Mouse (Mus musculus): ENCODE results near the gene Csn1s1. TPM values are rescaled to one million over a fixed set of nuclear protein-coding genes. Genes with fewer than 3 reads are reported as not detected.

The Csn1s1 gene
- polyA plus RNA-seq (2015; fragmentation: Illumina TruSeq; extraction: RNeasy Lipid Tissue Mini Kit (QIAGEN cat#74804); ENCODE audit: insufficient read depth, low replicate concordance), result not detected

DNA sequence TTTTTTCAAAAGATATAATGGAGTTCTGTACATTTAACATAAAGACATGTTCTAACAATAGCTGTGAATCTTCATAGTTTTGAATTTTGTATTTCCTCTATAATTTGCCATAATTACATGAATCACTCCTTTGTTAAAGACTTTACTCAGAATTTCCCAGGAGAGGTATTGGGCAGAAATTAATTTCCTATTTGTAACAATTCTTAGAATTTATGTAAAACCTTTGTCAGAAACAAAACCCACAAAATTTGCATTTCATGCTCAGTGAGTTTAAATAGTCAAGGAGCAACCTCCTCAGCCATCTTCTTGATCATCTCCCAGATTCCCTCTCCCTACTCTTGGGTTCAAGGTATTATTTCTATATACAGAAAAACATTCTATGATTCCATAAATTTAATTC lies at the start of gene Csn1s1:
TSS of gene Csn1s1 (plus strand) at position 301 of the 400 bp plus-strand sequence.

DNA sequence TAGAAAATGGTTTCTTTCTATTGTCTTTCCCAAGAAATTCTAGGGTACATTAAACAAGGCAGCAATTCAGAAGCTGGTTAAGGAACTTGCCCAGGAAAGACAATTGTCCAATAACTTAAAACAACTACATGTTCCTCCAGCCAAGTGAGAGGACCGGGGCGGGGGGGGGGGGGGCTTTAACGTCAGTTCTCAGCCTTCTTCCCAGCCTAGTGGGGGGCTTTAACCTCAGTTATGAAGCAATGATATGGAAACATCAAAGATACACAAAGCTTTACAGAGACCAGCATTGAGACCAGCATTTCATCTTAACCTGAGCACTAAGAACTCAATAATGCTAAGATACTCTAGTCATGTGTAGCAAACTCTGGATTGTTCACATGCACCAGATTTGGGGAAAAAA lies 33.5 kb downstream of the Csn1s1 start, which contains the start of gene Csn2:
TSS of gene Csn2 (minus strand) at position 101 of the 400 bp plus-strand sequence.

Other genes with a start within 250 kb of the Csn1s1 start
- gene Ugt2b38, start 242.0 kb upstream of the Csn1s1 start, polyA plus RNA-seq (2015; fragmentation: Illumina TruSeq; extraction: RNeasy Lipid Tissue Mini Kit (QIAGEN cat#74804); ENCODE audit: insufficient read depth, low replicate concordance), result not detected
- gene Ugt2a2, start 183.9 kb upstream of the Csn1s1 start, polyA plus RNA-seq (2015; fragmentation: Illumina TruSeq; extraction: RNeasy Lipid Tissue Mini Kit (QIAGEN cat#74804); ENCODE audit: insufficient read depth, low replicate concordance), result not detected
- gene Gm43638, start 179.4 kb upstream of the Csn1s1 start, polyA plus RNA-seq (2015; fragmentation: Illumina TruSeq; extraction: RNeasy Lipid Tissue Mini Kit (QIAGEN cat#74804); ENCODE audit: insufficient read depth, low replicate concordance), result not detected
- not detected for gene Ugt2a1, start 175.3 kb upstream of the Csn1s1 start, polyA plus RNA-seq (2015; fragmentation: Illumina TruSeq; extraction: RNeasy Lipid Tissue Mini Kit (QIAGEN cat#74804); ENCODE audit: insufficient read depth, low replicate concordance)
- not detected for gene Sult1b1, start 128.0 kb upstream of the Csn1s1 start, polyA plus RNA-seq (2015; fragmentation: Illumina TruSeq; extraction: RNeasy Lipid Tissue Mini Kit (QIAGEN cat#74804); ENCODE audit: insufficient read depth, low replicate concordance)
- gene Sult1d1, start 97.2 kb upstream of the Csn1s1 start, polyA plus RNA-seq (2015; fragmentation: Illumina TruSeq; extraction: RNeasy Lipid Tissue Mini Kit (QIAGEN cat#74804); ENCODE audit: insufficient read depth, low replicate concordance), result not detected
- 0.77 TPM for gene Sult1e1, start 74.6 kb upstream of the Csn1s1 start, polyA plus RNA-seq (2015; fragmentation: Illumina TruSeq; extraction: RNeasy Lipid Tissue Mini Kit (QIAGEN cat#74804); ENCODE audit: insufficient read depth, low replicate concordance)
- 0.99 TPM for gene Csn2, start 33.4 kb downstream of the Csn1s1 start, polyA plus RNA-seq (2015; fragmentation: Illumina TruSeq; extraction: RNeasy Lipid Tissue Mini Kit (QIAGEN cat#74804); ENCODE audit: insufficient read depth, low replicate concordance)
- not detected for gene Csn1s2a, start 108.4 kb downstream of the Csn1s1 start, polyA plus RNA-seq (2015; fragmentation: Illumina TruSeq; extraction: RNeasy Lipid Tissue Mini Kit (QIAGEN cat#74804); ENCODE audit: insufficient read depth, low replicate concordance)
- gene Csn1s2b, start 141.9 kb downstream of the Csn1s1 start, polyA plus RNA-seq (2015; fragmentation: Illumina TruSeq; extraction: RNeasy Lipid Tissue Mini Kit (QIAGEN cat#74804); ENCODE audit: insufficient read depth, low replicate concordance), result not detected
- gene Prr27, start 159.5 kb downstream of the Csn1s1 start, polyA plus RNA-seq (2015; fragmentation: Illumina TruSeq; extraction: RNeasy Lipid Tissue Mini Kit (QIAGEN cat#74804); ENCODE audit: insufficient read depth, low replicate concordance), result not detected
- not detected for gene Odam, start 218.8 kb downstream of the Csn1s1 start, polyA plus RNA-seq (2015; fragmentation: Illumina TruSeq; extraction: RNeasy Lipid Tissue Mini Kit (QIAGEN cat#74804); ENCODE audit: insufficient read depth, low replicate concordance)